Comparison of ENCODE assay signal across 11 mouse cellular contexts in the genomic region with DNA sequence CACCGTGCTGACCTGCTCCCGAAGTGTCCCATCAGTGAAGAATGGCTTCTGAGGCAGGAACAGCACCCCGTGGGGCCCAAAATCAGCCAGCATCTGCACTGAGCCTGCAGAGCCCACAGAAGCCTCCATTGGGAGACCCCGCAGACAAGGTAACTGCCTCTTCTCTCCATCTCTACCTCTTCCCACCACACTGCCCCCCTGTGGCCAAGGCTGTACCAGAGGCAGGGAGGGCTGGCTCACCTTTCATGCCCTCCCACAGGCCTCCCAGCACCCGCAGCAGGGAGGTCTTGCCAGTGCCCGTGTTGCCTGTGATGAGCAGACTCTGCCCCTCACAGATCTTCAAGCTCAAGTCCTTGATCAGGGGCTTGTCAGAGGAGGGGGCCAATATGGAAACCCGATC. TPM values are rescaled to one million over a fixed set of nuclear protein-coding genes. Genes with fewer than 3 reads are reported as not detected.
DNase-seq lines count a peak whose midpoint lies in the region; TF ChIP-seq lines count a peak whose summit lies in the region.
"Had no signal": no experiment of that assay in that cellular context is flagged by ENCODE, and none has a peak within 500 bp of the region (broad histone marks: within the 10 kb centered on the region; RNA-seq: fewer than 3 reads in every experiment).

No protein-coding gene starts in this region.

- no peaks in the 10 kb centered on the region for H3K4me1 ChIP-seq in kidney, adult 2 months (ENCODE audit: control insufficient read depth, insufficient read depth, low read length)
- H3K4me1 ChIP-seq in spleen, adult 2 months (ENCODE audit: control insufficient read depth, insufficient read depth, insufficient read length) = no peaks in the 10 kb centered on the region
- H3K4me1 ChIP-seq: stomach, embryonic 15.5 days had no signal

- TF ChIP-seq POLR2A in kidney, adult 2 months (IDR thresholded peaks at IDR 0.05; ENCODE audit: low read depth, low read length) = no peak
- no peak for TF ChIP-seq POLR2A in spleen, adult 2 months (IDR thresholded peaks at IDR 0.05; ENCODE audit: low read depth, low read length)

- H3K27me3 ChIP-seq in kidney, adult 2 months (replicated peaks; ENCODE audit: control insufficient read depth, insufficient read depth, low read length) = no peaks in the 10 kb centered on the region
- H3K27me3 ChIP-seq in spleen, adult 2 months (ENCODE audit: control insufficient read depth, insufficient read depth, low read length) = no peaks in the 10 kb centered on the region
- H3K27me3 ChIP-seq: stomach, embryonic 15.5 days had no signal

- H3K4me3 ChIP-seq in kidney, adult 2 months (ENCODE audit: insufficient read depth, low read depth, low read length) = no peak overlapping the region
- H3K4me3 ChIP-seq in spleen, adult 2 months (ENCODE audit: extremely low read depth, insufficient read depth, insufficient read length) = no peak overlapping the region
- H3K4me3 ChIP-seq: stomach, embryonic 15.5 days had no signal

- 76% methylated on average over 7 of the region's 7 CpGs for WGBS in kidney, adult 2 months
- 81% methylated on average over 7 of the region's 7 CpGs for WGBS in spleen, adult 2 months

- H3K36me3 ChIP-seq in kidney, adult 2 months (ENCODE audit: control insufficient read depth, insufficient read depth, low read length) = peaks cover 3% of the 10 kb centered on the region
- peaks cover 6% of the 10 kb centered on the region for H3K36me3 ChIP-seq in spleen, adult 2 months (ENCODE audit: control insufficient read depth, insufficient read depth, low read length)

- DNase-seq in kidney, adult 2 months = no peak
- DNase-seq in kidney, adult 9 months = no peak
- DNase-seq in spleen, adult 2 months (ENCODE audit: low read depth in 1 of 2, low spot score in 2 of 2) = peak in 1 of 2 experiments; percentile 13
- no peak for DNase-seq in spleen, adult 12 weeks (ENCODE audit: low spot score)
- DNase-seq in c-Kit-positive CD71-negative TER-119-negative erythroid progenitor cells, embryonic 14.5 days (ENCODE audit: low read depth) = peak; percentile 9
- peak; percentile 44 for DNase-seq in thymus, postnatal 25 days
- no peak for DNase-seq in frontal cortex, adult 2 months (ENCODE audit: extremely low spot score in 1 of 2, low spot score in 1 of 2)
- DNase-seq: layer of hippocampus, postnatal 36 days had no signal

- H3K27ac ChIP-seq in kidney, adult 2 months (ENCODE audit: insufficient read depth, low read depth, low read length) = no peak overlapping the region
- H3K27ac ChIP-seq in spleen, adult 2 months (ENCODE audit: insufficient read depth, low read length) = no peak overlapping the region
- H3K27ac ChIP-seq: macrophage; stomach, embryonic 15.5 days had no signal

- TF ChIP-seq CTCF in kidney, adult 2 months (conservative IDR thresholded peaks at IDR 0.05; ENCODE audit: insufficient read depth, insufficient read length, low read depth, low read length) = peak; percentile 54
- peak; percentile 38; the same call in 1 of the 2 replicates for TF ChIP-seq CTCF in spleen, adult 2 months (IDR thresholded peaks at IDR 0.05; ENCODE audit: extremely low read depth, insufficient read depth, insufficient read length, insufficient replicate concordance)

RNA-seq across cellular contexts. Expression of gene Abcd4, which starts 11.4 kb away (rescaled TPM):
- 57.7 and 63.3 TPM in 2 replicates for polyA plus RNA-seq in kidney, adult 2 months (2012; rRNA removed)
- 16.6 and 17.0 TPM in 2 replicates for polyA plus RNA-seq in spleen, adult 2 months (2012; rRNA removed)
- 26.5 and 28.5 TPM in 2 replicates for polyA plus RNA-seq in frontal cortex, adult 2 months (2012; rRNA removed)

RNA-seq across cellular contexts. Expression of gene Vrtn, which starts 35.0 kb away (rescaled TPM):
- not detected in 2 replicates for polyA plus RNA-seq in kidney, adult 2 months (2012; rRNA removed)
- not detected in 2 replicates for polyA plus RNA-seq in spleen, adult 2 months (2012; rRNA removed)
- polyA plus RNA-seq in frontal cortex, adult 2 months (2012; rRNA removed) = 0.04 TPM in 1 of 2 replicates, not detected in the other
- polyA plus RNA-seq: hindbrain, embryonic 11.5 days; macrophage; stomach, embryonic 15.5 days had no signal

RNA-seq across cellular contexts. Expression of gene Vsx2, which starts 36.3 kb away (rescaled TPM):
- polyA plus RNA-seq in kidney, adult 2 months (2012; rRNA removed) = not detected in 2 replicates
- polyA plus RNA-seq in spleen, adult 2 months (2012; rRNA removed) = not detected in 2 replicates
- polyA plus RNA-seq in frontal cortex, adult 2 months (2012; rRNA removed) = 0.27 and 0.28 TPM in 2 replicates
- polyA plus RNA-seq: macrophage; stomach, embryonic 15.5 days had no signal

Comparison
In these comparisons a context has a peak if more than half of its experiments do, and no peak if none do; other contexts are left out.
1. DNase-seq: peak in c-Kit-positive CD71-negative TER-119-negative erythroid progenitor cells, embryonic 14.5 days (single experiment) and thymus, postnatal 25 days (single experiment); none in kidney, adult 2 months (single experiment), kidney, adult 9 months (single experiment), spleen, adult 12 weeks (single experiment) and frontal cortex, adult 2 months (0 of 2).